Mouse (Mus musculus) liver, adult 2 months (tissue): ENCODE data around the gene Clpb.

Experiments
- CTCF ChIP-seq: fragments of 200-500 bp; IDR thresholded peaks from 2 replicates; pipeline ENCODE4 v1.5.1; 2011; ENCODE audit warnings: low read depth, low read length, control low read depth
- POLR2A ChIP-seq: fragments of 200-500 bp; IDR thresholded peaks from 2 replicates; pipeline ENCODE4 v1.6.1; 2011; ENCODE audit warnings: low read length, control low read depth; ENCODE audit not compliant: insufficient read depth; ENCODE audit errors: extremely low read depth

DNA sequence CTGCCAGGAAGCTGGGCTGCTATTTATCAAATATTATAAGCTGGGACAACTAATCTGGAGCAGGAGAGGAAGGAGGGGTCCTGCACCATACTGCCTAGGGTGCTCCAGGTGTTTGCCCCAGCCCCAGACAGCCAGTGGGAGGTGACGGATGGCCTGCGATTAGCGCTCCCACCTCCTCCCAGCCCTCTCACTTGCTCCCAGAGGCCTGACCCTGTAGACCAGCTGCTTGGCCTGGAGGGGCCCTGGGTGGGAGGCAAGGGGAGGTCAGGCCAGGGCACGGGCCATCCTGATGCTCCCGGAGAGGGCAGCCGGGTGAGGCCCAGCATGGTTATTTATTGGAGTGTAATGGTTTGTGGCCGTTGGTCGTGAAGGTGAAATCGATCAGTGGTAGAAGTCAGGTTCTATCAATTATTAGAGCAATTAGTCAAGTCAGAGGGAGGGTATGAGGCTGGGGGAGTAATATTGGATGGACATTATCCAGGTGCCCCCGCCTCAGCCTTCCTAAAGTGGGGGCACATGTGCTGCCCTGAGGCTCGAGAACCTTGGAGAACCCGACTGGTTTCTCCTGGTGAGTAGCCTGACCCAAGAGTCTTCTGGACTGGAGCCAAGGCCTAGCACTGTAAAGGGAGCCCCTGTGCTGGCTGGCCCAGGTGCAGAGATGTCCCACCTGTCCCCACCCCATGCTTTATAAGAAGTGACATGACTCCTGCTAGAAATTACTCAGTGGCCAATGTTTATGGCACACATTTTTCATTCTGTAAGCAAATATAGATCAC is 83.3 kb downstream of the Clpb start:
- no peak for TF ChIP-seq CTCF
- TF ChIP-seq POLR2A = no peak
